Mouse (Mus musculus) MEL (cell line): Measurements from ENCODE around the gene Irf4.

ENCODE experiments used
- CHD1 ChIP-seq: IDR thresholded peaks from 2 replicates; pipeline ENCODE4 v1.6.1; 2012; ENCODE audit warnings: low read depth, mild to moderate bottlenecking, inconsistent platforms, low read length, improper control_type of control experiment
- CTCF ChIP-seq, 3 experiments: IDR thresholded peaks in 2 of 3; conservative IDR thresholded peaks in 1 of 3; 2 replicates each; pipeline ENCODE4 v1.5.1; 2011 to 2012; ENCODE audit warnings: low read length in 3 of 3, low read depth in 2 of 3, mild to moderate bottlenecking in 2 of 3, improper control_type of control experiment in 1 of 3, inconsistent platforms in 1 of 3, mixed read lengths in 1 of 3, moderate library complexity in 1 of 3; ENCODE audit not compliant: control insufficient read depth in 1 of 3, insufficient read depth in 1 of 3, poor library complexity in 1 of 3, severe bottlenecking in 1 of 3
- EP300 ChIP-seq, 2 experiments: IDR thresholded peaks; 2 replicates each; pipeline ENCODE4 v1.6.1; 2011; ENCODE audit warnings: improper control_type of control experiment in 2 of 2, low read length in 2 of 2, low read depth in 1 of 2, mild to moderate bottlenecking in 1 of 2
- GABPA ChIP-seq: IDR thresholded peaks from 2 replicates; pipeline ENCODE4 v1.6.1; 2012; ENCODE audit warnings: low read depth, mild to moderate bottlenecking, inconsistent platforms, low read length, improper control_type of control experiment, moderate library complexity
- POLR2A ChIP-seq, 2 experiments: IDR thresholded peaks; 2 replicates each; pipeline ENCODE4 v1.6.1; 2011 to 2012; ENCODE audit warnings: low read length in 2 of 2, mild to moderate bottlenecking in 2 of 2, control low read depth in 1 of 2, improper control_type of control experiment in 1 of 2, low read depth in 1 of 2, moderate library complexity in 1 of 2; ENCODE audit not compliant: control insufficient read depth in 1 of 2, insufficient read depth in 1 of 2, poor library complexity in 1 of 2
- RCOR1 ChIP-seq: IDR thresholded peaks from 2 replicates; pipeline ENCODE4 v1.6.1; 2012; ENCODE audit warnings: low read depth, mild to moderate bottlenecking, inconsistent platforms, low read length, improper control_type of control experiment
- SMC3 ChIP-seq: IDR thresholded peaks from 2 replicates; pipeline ENCODE4 v1.6.1; 2011; ENCODE audit warnings: low read depth, low read length, improper control_type of control experiment
- ZKSCAN1 ChIP-seq: IDR thresholded peaks from 2 replicates; pipeline ENCODE4 v1.6.1; 2012; ENCODE audit warnings: low read depth, mild to moderate bottlenecking, inconsistent platforms, low read length, improper control_type of control experiment, moderate library complexity

GRCm38 (mm10) chr13:30782419-30782818 is 33.4 kb downstream of the Irf4 start:
- no peak for TF ChIP-seq CTCF (IDR thresholded peaks at IDR 0.05 in 2 of 3, conservative IDR thresholded peaks at IDR 0.05 in 1 of 3; ENCODE audit: control insufficient read depth in 1 of 3, insufficient read depth in 1 of 3, low read depth in 2 of 3, low read length in 3 of 3, poor library complexity in 1 of 3, severe bottlenecking in 1 of 3)
- no peak for TF ChIP-seq POLR2A (IDR thresholded peaks at IDR 0.05; ENCODE audit: control insufficient read depth in 1 of 2, insufficient read depth in 1 of 2, low read depth in 1 of 2, low read length in 2 of 2, poor library complexity in 1 of 2)
- TF ChIP-seq ZKSCAN1, result no peak
- TF ChIP-seq SMC3, result no peak
- TF ChIP-seq RCOR1, result no peak
- no peak for TF ChIP-seq EP300 (IDR thresholded peaks at IDR 0.05; ENCODE audit: low read depth in 1 of 2, low read length in 2 of 2)
- no peak for TF ChIP-seq GABPA
- TF ChIP-seq CHD1, result no peak
